Mouse (Mus musculus) megakaryocyte progenitor cell, adult 5-6 weeks (primary cell): Measurements from ENCODE around the gene Myl9. TPM values are rescaled to one million over a fixed set of nuclear protein-coding genes. Genes with fewer than 3 reads are reported as not detected.
A peak's percentile ranks its signal among the peaks of the same experiment; 100 is the strongest.

Experiments
- ATAC-seq: replicated peaks from 2 replicates; pipeline ENCODE4 v1.8.0; 2016; ENCODE audit warnings: mild to moderate bottlenecking, moderate TSS enrichment, inconsistent platforms; ENCODE audit not compliant: poor library complexity
- total RNA-seq, 2 experiments: library from RNA; stranded (forward) in 1 of 2; stranded (reverse) in 1 of 2; fragments of 157-497, 149-512 nt in 1 of 2; fragments of 200-1000 nt in 1 of 2; gene quantifications; 2 replicates each; pipeline versions ENCODE4 v1.2.3 to v1.2.4; 2015 to 2017

The Myl9 gene
- total RNA-seq (2015) (not detected in 2 replicates), total RNA-seq (2017) (not detected in 2 replicates)

DNA sequence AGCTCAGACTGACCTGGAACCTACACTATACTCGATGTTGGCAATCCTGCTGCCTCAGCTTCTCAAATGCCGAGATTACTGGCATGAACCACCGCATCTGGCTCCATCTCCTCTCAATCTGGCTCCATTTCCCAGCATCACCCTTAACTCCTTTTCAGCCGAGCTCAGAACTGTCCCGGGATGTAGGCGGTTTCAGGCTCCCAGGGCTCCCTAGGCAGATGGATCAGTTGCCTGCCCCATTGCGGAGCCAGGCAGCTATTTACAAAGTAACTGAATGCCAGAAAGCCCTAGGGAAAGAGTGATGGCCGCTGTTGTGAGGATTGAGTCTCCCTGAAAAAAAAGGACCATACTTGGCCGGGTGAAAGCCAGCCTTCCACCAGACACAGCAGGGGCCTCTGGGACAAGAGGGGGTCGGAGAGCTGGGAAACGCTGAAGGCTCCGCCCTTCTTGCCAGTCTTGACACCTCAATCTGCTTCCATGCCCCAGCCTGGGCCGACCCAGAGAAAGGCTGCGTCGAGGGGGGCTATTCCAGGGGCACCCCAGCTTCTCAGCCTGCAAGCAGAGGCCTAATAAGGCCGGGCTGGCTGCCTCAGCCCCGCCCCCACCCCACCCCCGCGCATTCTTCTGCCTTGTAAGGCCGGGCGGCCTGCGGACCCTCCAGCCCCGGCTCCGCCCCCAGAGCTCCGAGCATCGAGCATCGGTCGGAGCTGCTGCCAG lies at the start of gene Myl9:
Gene Myl9 (plus strand): TSS at position 683 of the 717 bp plus-strand sequence.
- ATAC-seq = 0 out of 2 replicates have a peak, but pooled peaks have one; percentile 7

DNA sequence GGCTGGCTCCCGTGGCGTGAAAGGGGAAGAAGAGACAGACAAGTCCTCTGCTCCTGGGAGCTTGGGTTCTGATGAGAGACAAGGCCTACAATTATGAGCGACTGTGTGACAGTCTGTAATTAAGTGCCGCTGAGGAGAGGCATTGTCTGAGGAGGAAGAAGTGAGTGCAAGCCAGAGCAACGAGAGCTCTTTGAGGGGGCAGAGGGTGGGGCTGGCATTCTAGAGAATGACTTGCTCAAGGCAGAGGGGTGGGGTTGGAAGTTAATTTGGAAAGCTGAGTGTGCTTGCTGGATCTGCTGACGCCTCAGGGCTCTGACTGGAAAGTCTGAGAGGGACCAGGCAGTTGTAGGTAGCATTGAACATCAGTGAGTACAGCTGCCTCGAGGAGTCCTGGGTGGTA lies 48.9 kb upstream of the Myl9 start:
- no peak for ATAC-seq

DNA sequence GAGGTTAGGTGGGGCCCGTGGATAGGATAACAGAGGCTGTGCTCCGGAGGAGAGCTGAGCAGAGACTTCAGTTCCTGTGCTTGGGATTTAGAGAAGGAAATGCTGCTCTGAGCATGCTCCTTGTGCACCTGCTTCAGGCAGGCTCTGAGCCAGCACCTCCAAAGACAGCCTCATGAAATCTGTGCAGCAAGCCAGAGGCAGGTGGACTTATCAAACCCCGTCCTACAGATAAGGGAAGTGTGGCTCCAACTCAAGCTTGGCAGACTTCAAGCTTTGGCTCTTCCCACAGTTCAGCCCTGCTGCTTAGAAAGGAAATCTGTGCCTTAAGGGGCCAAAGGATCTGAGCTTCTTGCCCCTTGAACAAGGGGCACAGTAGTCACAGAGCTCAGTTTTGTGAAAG lies 48.3 kb upstream of the Myl9 start:
- ATAC-seq = no peak

GRCm38 (mm10) chr2:156729537-156730469 lies 45.4 kb upstream of the Myl9 start:
- peak; percentile 74 for ATAC-seq

- peak; percentile 41 for ATAC-seq
Observed at GRCm38 (mm10) chr2:156730501-156730921, 44.7 kb upstream of the Myl9 start.

GRCm38 (mm10) chr2:156731592-156731991 lies 43.6 kb upstream of the Myl9 start:
- no peak for ATAC-seq

DNA sequence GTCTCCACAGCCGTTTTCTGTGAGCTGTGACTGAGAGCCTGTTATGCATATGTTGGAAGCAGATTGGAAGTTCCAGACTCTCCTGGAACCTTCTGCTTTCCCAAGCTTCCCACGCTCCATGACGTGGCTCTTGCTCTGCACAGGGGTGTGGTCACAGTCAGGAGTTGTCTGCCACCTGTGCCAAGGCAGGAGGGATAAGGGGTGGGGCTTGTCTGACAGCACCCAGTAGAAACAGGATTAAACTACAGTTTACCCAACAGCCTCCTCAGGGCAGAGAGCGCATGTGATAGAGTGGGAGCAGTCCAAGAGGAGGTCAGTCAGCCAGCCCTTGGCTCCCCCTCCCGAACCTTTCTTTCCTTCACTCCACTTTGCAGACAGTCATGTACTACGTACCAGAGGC lies 43.1 kb upstream of the Myl9 start:
- no peak for ATAC-seq

DNA sequence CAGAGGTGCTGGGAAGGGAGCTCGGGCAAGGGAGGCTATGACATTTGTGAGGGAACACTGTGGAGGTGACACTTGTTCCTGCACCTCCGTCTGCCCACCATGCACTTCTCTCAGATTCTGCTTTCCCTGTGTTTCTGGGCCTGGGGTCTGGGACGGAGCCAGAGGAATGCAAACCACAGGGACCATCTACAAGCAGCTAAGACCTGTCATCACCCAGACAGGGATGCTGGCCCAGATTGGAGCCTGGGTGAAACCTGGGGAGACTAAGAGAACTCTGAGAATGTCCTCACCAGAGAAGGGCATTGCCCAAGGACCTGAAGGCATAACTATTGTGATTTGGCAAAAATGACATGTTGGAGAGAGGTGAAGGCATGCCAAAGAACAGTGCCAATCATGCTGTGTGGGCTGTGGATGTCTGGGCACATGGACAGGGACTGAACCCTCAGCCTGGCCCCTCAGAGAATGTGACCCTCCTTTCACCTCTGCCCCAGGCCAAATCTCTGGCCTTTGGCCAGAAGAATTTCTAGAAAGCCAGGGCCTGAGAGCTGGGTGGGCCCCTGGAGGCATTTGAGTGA lies 39.4 kb upstream of the Myl9 start:
- ATAC-seq = no peak

GRCm38 (mm10) chr2:156736846-156737245 lies 38.4 kb upstream of the Myl9 start:
- no peak for ATAC-seq

GRCm38 (mm10) chr2:156737976-156738375 lies 37.2 kb upstream of the Myl9 start:
- no peak for ATAC-seq

- ATAC-seq = no peak
Observed at GRCm38 (mm10) chr2:156741265-156741664, 34.0 kb upstream of the Myl9 start.

DNA sequence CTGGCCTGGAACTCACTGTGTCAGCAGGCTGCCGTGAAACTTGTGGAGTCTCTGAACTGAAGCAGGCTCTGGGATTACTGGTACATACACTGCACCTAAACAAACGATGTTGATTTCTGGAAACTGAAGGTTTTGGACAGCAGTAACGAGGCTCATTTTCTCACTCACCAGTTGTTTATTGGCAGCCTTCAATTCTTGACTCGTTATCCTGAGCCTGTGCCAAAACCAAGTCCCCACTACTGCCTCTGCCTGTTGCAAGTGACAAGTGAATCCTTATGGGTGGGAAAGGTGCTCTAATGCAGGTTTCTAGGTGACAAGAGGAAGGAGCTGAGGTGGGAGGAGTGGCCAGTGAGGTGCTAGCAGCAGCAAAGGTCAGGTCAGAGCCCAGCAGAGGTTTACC lies 33.2 kb upstream of the Myl9 start:
- ATAC-seq = no peak

- no peak for ATAC-seq
Observed at GRCm38 (mm10) chr2:156743248-156743647, 32.0 kb upstream of the Myl9 start.

DNA sequence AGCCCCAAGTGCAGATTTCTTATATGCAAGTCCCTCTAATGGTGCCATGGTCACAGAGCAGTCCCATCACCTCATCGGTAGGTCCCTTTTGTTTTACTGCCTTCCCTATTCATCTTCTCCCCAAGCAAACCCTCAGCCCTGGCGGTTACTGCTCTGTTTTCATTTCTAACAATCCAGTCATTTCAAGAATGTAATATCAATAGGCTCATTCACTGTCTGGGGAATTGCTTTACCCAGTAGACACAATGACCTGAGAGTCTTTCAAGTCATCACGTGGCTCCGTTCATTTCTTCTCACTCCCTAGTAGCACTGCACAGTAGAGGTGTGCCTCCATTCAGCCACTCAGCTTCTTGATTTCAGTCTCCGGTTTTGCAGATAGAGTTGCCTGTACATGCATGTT lies 30.8 kb upstream of the Myl9 start:
- ATAC-seq = no peak

GRCm38 (mm10) chr2:156747315-156747714 lies 27.9 kb upstream of the Myl9 start:
- ATAC-seq = no peak

DNA sequence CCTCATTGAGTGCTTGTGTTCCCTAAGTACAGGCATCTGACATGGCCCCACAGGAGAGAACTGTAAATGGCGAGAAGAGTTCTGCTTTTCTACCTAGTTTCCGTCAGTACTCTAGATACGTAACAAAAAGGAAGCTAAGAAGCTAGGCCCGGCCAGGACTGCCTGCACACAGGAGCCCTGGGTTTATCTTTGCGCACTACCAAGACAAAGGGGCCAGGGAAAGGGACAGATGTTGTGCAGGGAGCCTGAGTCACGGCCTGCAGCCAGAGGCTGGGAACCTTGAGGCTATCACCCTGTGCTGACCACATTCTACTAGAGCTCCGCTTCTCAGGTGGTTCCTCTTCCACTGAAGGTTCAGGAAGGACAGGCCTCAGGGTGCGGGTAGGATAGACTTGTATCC lies 25.5 kb upstream of the Myl9 start:
- peak; percentile 39 for ATAC-seq

DNA sequence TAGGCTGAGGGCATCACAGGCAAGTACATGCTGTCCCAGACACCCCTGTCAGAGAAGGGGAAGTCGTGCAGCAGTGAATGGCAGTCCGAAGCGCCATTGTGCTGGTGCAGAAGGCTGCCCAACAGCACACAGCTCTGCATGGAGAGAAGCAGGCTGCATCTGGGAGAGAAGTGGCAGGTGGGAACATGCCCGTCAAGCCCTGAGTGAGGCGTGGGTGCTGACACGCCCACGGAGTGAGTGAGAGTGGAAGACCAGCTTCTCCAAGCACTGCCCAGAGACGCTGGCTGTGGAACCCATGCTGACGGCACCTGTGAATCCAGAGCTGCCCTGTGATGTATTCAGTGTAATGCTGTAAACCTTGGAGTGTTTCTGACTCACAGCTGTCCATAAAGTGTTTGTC lies 18.3 kb upstream of the Myl9 start:
- no peak for ATAC-seq

GRCm38 (mm10) chr2:156760843-156761505 lies 14.2 kb upstream of the Myl9 start:
- peak; percentile 71 for ATAC-seq

- no peak for ATAC-seq
Observed at GRCm38 (mm10) chr2:156761521-156762278, 13.5 kb upstream of the Myl9 start.

- ATAC-seq = no peak
Observed at GRCm38 (mm10) chr2:156762499-156762898, 12.7 kb upstream of the Myl9 start.
